Mouse (Mus musculus) liver, postnatal 0 days (tissue): Measurements from ENCODE around the gene Elac2. TPM values are rescaled to one million over a fixed set of nuclear protein-coding genes. Genes with fewer than 3 reads are reported as not detected.

ENCODE experiments used
- ATAC-seq: fragments of 200-750 bp; cut with Nextera tagmentation; 2 replicates; pipeline ENCODE4 v1.8.0; 2017; ENCODE audit warnings: mild to moderate bottlenecking, moderate library complexity
- DNase-seq: peaks from one replicate; pipeline ENCODE4 v3.0.0-alpha.2; 2016
- H3K27ac ChIP-seq: fragments of 300-500 bp; sonication (generic); 2 replicates; pipeline ENCODE4 v1.5.1; 2014; ENCODE audit warnings: antibody characterized with exemption, moderate library complexity, mild to moderate bottlenecking, low read depth
- H3K27me3 ChIP-seq: fragments of 300-500 bp; sonication (generic); 2 replicates; pipeline ENCODE4 v1.6.1; 2014; ENCODE audit warnings: low read length, control low read depth, mixed read lengths; ENCODE audit not compliant: insufficient read depth
- H3K36me3 ChIP-seq: fragments of 300-500 bp; sonication (generic); replicated peaks from 2 replicates; pipeline ENCODE4 v1.6.1; 2014; ENCODE audit warnings: mild to moderate bottlenecking, control low read depth, low read length, moderate library complexity, mixed read lengths; ENCODE audit not compliant: insufficient read depth
- H3K4me1 ChIP-seq: fragments of 300-500 bp; sonication (generic); 2 replicates; pipeline ENCODE4 v1.6.1; 2014; ENCODE audit warnings: antibody characterized with exemption, mild to moderate bottlenecking, control low read depth; ENCODE audit not compliant: insufficient read depth
- H3K4me2 ChIP-seq: fragments of 300-500 bp; sonication (generic); 2 replicates; pipeline ENCODE4 v1.6.1; 2014; ENCODE audit warnings: low read depth, mild to moderate bottlenecking, low read length, moderate library complexity, mixed read lengths
- H3K4me3 ChIP-seq: fragments of 300-500 bp; sonication (generic); 2 replicates; pipeline ENCODE4 v1.5.1; 2014; ENCODE audit warnings: low read depth, low read length
- H3K9ac ChIP-seq: fragments of 300-500 bp; sonication (generic); replicated peaks from 2 replicates; pipeline ENCODE4 v1.6.1; 2014; ENCODE audit warnings: mild to moderate bottlenecking, moderate library complexity
- H3K9me3 ChIP-seq: fragments of 300-500 bp; sonication (generic); 2 replicates; pipeline ENCODE4 v1.6.1; 2016; ENCODE audit warnings: mild to moderate bottlenecking, control low read depth, low read length, mixed read lengths
- CTCF ChIP-seq: sonication (generic); IDR thresholded peaks from 2 replicates; pipeline ENCODE4 v1.5.1; 2016; ENCODE audit warnings: antibody characterized with exemption, low read depth
- EP300 ChIP-seq: IDR thresholded peaks from 2 replicates; pipeline ENCODE4 v1.6.1; 2016; ENCODE audit warnings: antibody characterized with exemption, low read depth, mild to moderate bottlenecking
- WGBS: fragments of 180-500 bp; shearing (Covaris S2); extraction: QIAGEN DNeasy Blood & Tissue Kit; methylation state at CpG from one replicate; pipeline ENCODE4 v1.1.7; 2014; ENCODE audit not compliant: insufficient replicate concordance; 5-methylcytosine and 5-hydroxymethylcytosine counted together
- polyA plus RNA-seq: library from polyadenylated mRNA; unstranded; fragments of >200 nt; fragmentation: Nextera tagmentation; extraction: Ambion mirVana; gene quantifications from 2 replicates; pipeline ENCODE4 v1.2.1, GENCODE M21; 2015

Gene Elac2
- polyA plus RNA-seq, 1 experiment from 2014 or later, result 8.3 TPM

DNA sequence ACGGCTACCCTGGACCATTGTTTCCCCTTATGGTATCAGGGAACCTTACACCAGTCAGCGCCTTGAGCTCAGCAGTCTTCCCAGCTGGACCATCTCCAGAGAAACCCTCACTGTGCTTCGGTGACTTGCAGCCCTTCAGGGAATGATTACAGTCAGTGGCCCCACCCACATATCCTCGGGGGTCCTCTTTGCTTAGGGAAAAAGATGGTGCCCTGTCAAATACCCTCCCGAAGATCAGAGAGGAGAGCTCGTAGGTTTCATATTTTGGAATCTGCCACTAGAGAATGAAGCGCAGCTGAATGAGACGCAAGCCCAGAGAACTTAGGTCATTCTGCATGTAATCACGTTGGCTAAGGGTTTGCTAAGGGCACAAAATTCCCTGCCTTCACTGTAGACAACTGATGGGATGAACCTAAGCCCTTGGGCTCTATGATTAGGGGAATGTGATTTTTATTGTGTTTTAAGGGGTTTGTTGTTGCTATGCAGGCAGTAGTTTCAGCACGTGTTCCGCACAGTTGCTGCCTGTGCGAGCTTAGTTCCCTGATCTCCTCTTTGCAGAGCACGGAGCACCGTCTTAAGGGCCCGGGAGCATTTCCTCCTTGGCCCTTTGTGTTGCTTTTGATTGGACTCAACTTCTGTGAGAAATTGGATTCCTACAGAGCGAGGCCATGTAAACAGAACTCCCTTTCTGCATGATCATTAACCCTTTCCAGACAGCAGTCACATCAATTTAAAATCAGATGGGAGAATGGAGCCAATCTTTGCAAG lies 21.7 kb upstream of the Elac2 start:
- no peak overlapping the region for H3K4me2 ChIP-seq
- 14% methylated on average over 16 of the region's 16 CpGs for WGBS
- no peak overlapping the region for H3K4me3 ChIP-seq
- no peaks in the 10 kb centered on the region for H3K27me3 ChIP-seq
- no peak for DNase-seq
- no peaks in the 10 kb centered on the region for H3K36me3 ChIP-seq
- H3K9me3 ChIP-seq, result no peaks in the 10 kb centered on the region
- H3K9ac ChIP-seq, result no peak overlapping the region
- no peak for ATAC-seq
- TF ChIP-seq CTCF (no peak), EP300 (no peak)
- no peak overlapping the region for H3K27ac ChIP-seq
- H3K4me1 ChIP-seq, result peaks cover 3% of the 10 kb centered on the region; the same call in 1 of the 2 replicates

DNA sequence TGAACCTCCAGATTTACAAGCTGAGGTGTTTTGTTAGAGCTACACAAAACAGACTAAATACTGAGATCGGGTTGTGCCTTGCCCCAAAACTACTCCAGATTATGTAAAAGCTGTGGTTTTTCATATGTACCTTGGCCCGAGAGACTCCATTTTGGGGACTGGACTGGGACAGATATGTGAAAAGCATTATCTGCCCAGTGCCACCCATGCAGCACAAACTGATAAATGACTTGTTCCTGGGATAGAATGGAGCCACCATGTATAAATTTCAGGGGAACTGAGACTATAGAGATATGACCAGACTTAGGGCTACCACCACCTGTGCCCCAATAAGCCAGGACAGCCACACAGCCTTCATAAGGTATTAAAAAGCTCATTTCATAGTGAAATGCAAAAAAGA lies 16.2 kb upstream of the Elac2 start:
- ATAC-seq, result peak; percentile 51

DNA sequence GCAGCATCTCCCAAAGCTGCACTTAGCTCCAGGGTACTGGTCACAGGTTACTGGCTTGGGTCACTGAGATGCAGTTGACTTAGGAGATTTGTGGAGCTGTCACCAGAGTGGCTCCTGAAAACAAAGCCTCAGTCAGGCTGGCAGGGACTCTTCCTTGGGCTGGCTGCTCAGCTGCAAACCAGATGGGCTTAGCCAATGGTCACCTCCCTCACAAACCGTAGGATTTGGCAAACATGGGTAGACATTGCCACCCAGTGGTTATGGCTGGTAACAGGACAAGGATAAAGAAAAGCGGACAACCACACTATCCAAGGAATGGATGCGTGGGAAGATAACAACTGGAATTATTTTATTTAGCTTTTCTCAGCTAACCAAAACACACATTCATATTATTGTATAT lies 10.3 kb upstream of the Elac2 start:
- DNase-seq, result peak; percentile 72
- peak; percentile 66 for ATAC-seq
- Histone ChIP-seq H3K9ac (no peak overlapping the region), H3K9me3 (no peaks in the 10 kb centered on the region), H3K36me3 (no peaks in the 10 kb centered on the region), H3K4me3 (no peak overlapping the region), H3K4me1 (peaks cover 4% of the 10 kb centered on the region; the same call in 1 of the 2 replicates), H3K4me2 (no peak overlapping the region), H3K27me3 (no peaks in the 10 kb centered on the region), H3K27ac (no peak overlapping the region)
- TF ChIP-seq CTCF, result peak; percentile 93
- TF ChIP-seq EP300, result no peak
- 7% methylated on average over 3 of the region's 3 CpGs for WGBS

More for the DNA sequence above, 16.2 kb upstream of the Elac2 start:
- H3K27me3 ChIP-seq, result no peaks in the 10 kb centered on the region
- H3K4me3 ChIP-seq, result no peak overlapping the region
- H3K4me1 ChIP-seq, result peaks cover 15% of the 10 kb centered on the region
- H3K4me2 ChIP-seq, result no peak overlapping the region
- 49% methylated on average over 2 of the region's 2 CpGs for WGBS
- no peaks in the 10 kb centered on the region for H3K36me3 ChIP-seq
- no peak overlapping the region for H3K9ac ChIP-seq
- H3K27ac ChIP-seq, result no peak overlapping the region
- TF ChIP-seq CTCF (no peak), EP300 (peak; percentile 91)
- peak; percentile 11 for DNase-seq
- no peaks in the 10 kb centered on the region for H3K9me3 ChIP-seq

DNA sequence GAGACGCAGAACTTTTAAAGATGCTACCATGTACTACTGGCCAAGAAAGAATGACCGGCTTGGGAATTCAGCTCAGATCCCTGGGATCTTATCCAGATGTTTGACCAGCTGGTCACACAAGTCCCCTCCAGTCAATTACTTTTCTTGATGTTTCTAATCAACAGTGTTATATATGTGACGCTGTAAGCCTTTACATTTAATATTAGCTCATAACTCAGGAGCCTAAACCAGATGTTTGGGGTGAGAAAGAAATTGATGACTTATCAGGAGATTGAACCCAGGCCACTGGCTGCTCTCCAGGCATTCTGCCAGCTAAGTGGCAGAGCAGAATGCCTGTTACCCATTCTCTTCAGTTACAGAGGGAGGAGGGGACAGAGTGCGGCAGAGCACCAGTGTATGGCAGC lies 9.9 kb upstream of the Elac2 start:
- no peak overlapping the region for H3K4me3 ChIP-seq
- 60% methylated on average over 4 of the region's 4 CpGs for WGBS
- TF ChIP-seq EP300 (no peak), CTCF (no peak)
- no peak overlapping the region for H3K9ac ChIP-seq
- no peaks in the 10 kb centered on the region for H3K4me1 ChIP-seq
- no peaks in the 10 kb centered on the region for H3K27me3 ChIP-seq
- H3K27ac ChIP-seq, result no peak overlapping the region
- DNase-seq (no peak), ATAC-seq (no peak)
- H3K4me2 ChIP-seq, result no peak overlapping the region
- H3K9me3 ChIP-seq, result no peaks in the 10 kb centered on the region
- no peaks in the 10 kb centered on the region for H3K36me3 ChIP-seq

DNA sequence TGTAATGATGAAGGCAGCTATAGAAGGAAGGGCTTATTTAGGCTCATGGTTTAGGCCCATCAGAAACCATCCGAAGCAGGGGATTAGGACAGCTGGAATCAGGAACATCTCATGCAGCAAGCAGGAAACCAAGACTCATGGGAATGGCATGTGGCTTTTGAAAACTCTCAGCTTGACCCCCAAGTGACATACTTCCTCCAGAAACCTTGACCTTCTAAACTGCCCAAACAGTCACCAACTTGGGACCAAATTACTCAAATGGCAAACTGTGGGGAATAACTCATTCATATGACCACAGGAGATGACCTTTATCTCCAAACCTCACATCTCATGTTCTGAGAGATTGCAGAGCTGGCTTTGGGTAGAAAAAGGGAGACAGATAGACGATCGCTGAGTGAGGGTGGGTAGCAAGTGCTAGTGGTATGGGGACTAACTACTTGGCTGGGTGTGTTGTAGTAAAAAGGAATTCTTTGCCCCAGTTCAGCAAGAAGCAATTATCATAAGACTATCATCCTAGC lies 7.3 kb upstream of the Elac2 start:
- Histone ChIP-seq H3K4me1 (no peaks in the 10 kb centered on the region), H3K4me3 (no peak overlapping the region), H3K9me3 (no peaks in the 10 kb centered on the region), H3K4me2 (no peak overlapping the region), H3K27me3 (no peaks in the 10 kb centered on the region), H3K9ac (no peak overlapping the region), H3K27ac (no peak overlapping the region), H3K36me3 (no peaks in the 10 kb centered on the region)
- ATAC-seq (no peak), DNase-seq (no peak)
- 51% methylated on average over 3 of the region's 3 CpGs for WGBS
- no peak for TF ChIP-seq EP300
- no peak for TF ChIP-seq CTCF

DNA sequence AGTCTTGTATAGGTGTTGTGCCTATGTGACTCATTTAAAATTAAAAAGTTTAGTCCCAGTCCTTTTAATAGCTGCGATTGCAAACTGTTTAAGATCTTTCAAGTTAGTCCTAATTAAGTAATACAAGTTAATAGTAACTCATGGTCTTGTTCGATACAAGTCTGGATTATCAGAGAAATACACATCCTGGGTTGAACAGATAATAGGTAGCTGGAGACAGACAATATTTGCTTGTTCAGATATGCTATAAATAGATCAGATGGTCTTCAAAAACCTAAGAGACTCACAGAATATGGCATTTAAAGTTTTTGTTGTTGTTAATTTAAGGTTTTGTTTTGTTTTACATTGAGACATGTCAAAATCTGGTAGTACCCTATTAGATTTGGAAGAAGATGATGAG lies 6.4 kb upstream of the Elac2 start:
- H3K36me3 ChIP-seq, result no peaks in the 10 kb centered on the region
- no peak overlapping the region for H3K9ac ChIP-seq
- WGBS, result 36% methylated on average over 2 of the region's 2 CpGs
- no peak overlapping the region for H3K4me3 ChIP-seq
- DNase-seq (no peak), ATAC-seq (no peak)
- H3K4me2 ChIP-seq, result no peak overlapping the region
- no peaks in the 10 kb centered on the region for H3K9me3 ChIP-seq
- no peak overlapping the region for H3K27ac ChIP-seq
- no peaks in the 10 kb centered on the region for H3K27me3 ChIP-seq
- H3K4me1 ChIP-seq, result no peaks in the 10 kb centered on the region
- TF ChIP-seq EP300 (no peak), CTCF (no peak)
